Mouse (Mus musculus) stomach, embryonic 16.5 days (tissue): ENCODE results near the gene Arhgef28. TPM values are rescaled to one million over a fixed set of nuclear protein-coding genes. Genes with fewer than 3 reads are reported as not detected.

Source experiments
- ATAC-seq: fragments of 200-750 bp; cut with Nextera tagmentation; 2 replicates; pipeline ENCODE4 v1.8.0; 2017; ENCODE audit warnings: moderate number of reproducible peaks, moderate TSS enrichment; ENCODE audit not compliant: insufficient read depth, low FRiP score
- H3K27ac ChIP-seq: fragments of 300-500 bp; sonication (generic); 2 replicates; pipeline ENCODE4 v1.5.1; 2014; ENCODE audit warnings: low read length
- H3K27me3 ChIP-seq: fragments of 300-500 bp; sonication (generic); 2 replicates; pipeline ENCODE4 v1.6.1; 2014; ENCODE audit warnings: low read length, control low read depth, mixed read lengths; ENCODE audit not compliant: control insufficient read depth, insufficient read depth
- H3K36me3 ChIP-seq: fragments of 300-500 bp; sonication (generic); 2 replicates; pipeline ENCODE4 v1.6.1; 2014; ENCODE audit warnings: low read length; ENCODE audit not compliant: control insufficient read depth, insufficient read depth
- H3K4me1 ChIP-seq: fragments of 300-500 bp; sonication (generic); 2 replicates; pipeline ENCODE4 v1.6.1; 2014; ENCODE audit warnings: low read length, control low read depth, mixed read lengths; ENCODE audit not compliant: control insufficient read depth, insufficient read depth
- H3K4me2 ChIP-seq: fragments of 300-500 bp; sonication (generic); 2 replicates; pipeline ENCODE4 v1.6.1; 2014; ENCODE audit warnings: low read depth, low read length, mixed read lengths
- H3K4me3 ChIP-seq: fragments of 300-500 bp; sonication (generic); replicated peaks from 2 replicates; pipeline ENCODE4 v1.5.1; 2014; ENCODE audit warnings: mild to moderate bottlenecking, low read length
- H3K9ac ChIP-seq: fragments of 300-500 bp; sonication (generic); 2 replicates; pipeline ENCODE4 v1.6.1; 2014; ENCODE audit warnings: low read length
- H3K9me3 ChIP-seq: fragments of 300-500 bp; sonication (generic); replicated peaks from 2 replicates; pipeline ENCODE4 v1.6.1; 2016; ENCODE audit warnings: low read length, control low read depth; ENCODE audit not compliant: control insufficient read depth
- WGBS: fragments of 180-500 bp; shearing (Covaris S2); extraction: QIAGEN DNeasy Blood & Tissue Kit; methylation state at CpG from one replicate; pipeline ENCODE4 v1.1.7; 2014; 5-methylcytosine and 5-hydroxymethylcytosine counted together
- polyA plus RNA-seq: library from polyadenylated mRNA; unstranded; fragments of >200 nt; fragmentation: Nextera tagmentation; extraction: Ambion mirVana; gene quantifications from 2 replicates; pipeline ENCODE4 v1.2.1, GENCODE M21; 2015

The Arhgef28 gene
- polyA plus RNA-seq, 1 experiment from 2014 or later = 26.6 TPM

DNA sequence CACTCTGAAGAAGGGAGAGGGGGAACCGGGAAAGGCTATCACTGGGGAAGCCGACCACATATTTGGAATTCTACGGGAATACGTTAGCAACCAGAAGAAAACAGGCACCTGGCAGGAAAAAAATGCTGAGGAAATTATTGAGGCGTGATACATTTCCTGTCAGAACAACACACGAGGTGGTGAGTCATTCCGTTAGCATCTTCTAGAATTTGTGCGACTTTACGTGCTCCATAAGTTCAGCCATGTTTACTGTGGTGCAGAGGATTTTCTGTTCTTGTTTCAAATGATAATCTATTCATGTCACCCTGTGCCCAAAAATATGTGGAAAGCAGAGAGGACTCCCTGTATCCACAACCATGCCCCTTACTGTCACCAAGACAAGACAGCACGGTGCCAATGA is 13.6 kb downstream of the Arhgef28 start:
- Histone ChIP-seq H3K9ac (no peak overlapping the region), H3K27ac (no peak overlapping the region), H3K27me3 (no peaks in the 10 kb centered on the region), H3K4me2 (no peak overlapping the region), H3K36me3 (no peaks in the 10 kb centered on the region), H3K4me3 (no peak overlapping the region), H3K9me3 (no peaks in the 10 kb centered on the region), H3K4me1 (no peaks in the 10 kb centered on the region)
- WGBS = 59% methylated on average over 10 of the region's 10 CpGs
- no peak for ATAC-seq

- no peak overlapping the region for H3K27ac ChIP-seq
- 92% methylated on average over 2 of the region's 2 CpGs for WGBS
Measured at GRCm38 (mm10) chr13:98188500-98188899, 17.7 kb downstream of the Arhgef28 start.

GRCm38 (mm10) chr13:98187904-98188303 is 18.3 kb downstream of the Arhgef28 start:
- Histone ChIP-seq H3K27ac (no peak overlapping the region), H3K9me3 (no peaks in the 10 kb centered on the region), H3K36me3 (no peaks in the 10 kb centered on the region), H3K4me1 (no peaks in the 10 kb centered on the region), H3K27me3 (no peaks in the 10 kb centered on the region), H3K4me3 (no peak overlapping the region), H3K4me2 (no peak overlapping the region), H3K9ac (no peak overlapping the region)
- no peak for ATAC-seq
- WGBS = 95% methylated on average over 1 of the region's 1 CpGs

More at GRCm38 (mm10) chr13:98188500-98188899, 17.7 kb downstream of the Arhgef28 start:
- Histone ChIP-seq H3K9me3 (no peaks in the 10 kb centered on the region), H3K4me1 (no peaks in the 10 kb centered on the region), H3K36me3 (no peaks in the 10 kb centered on the region), H3K4me3 (no peak overlapping the region), H3K9ac (no peak overlapping the region), H3K4me2 (no peak overlapping the region), H3K27me3 (no peaks in the 10 kb centered on the region)
- no peak for ATAC-seq

GRCm38 (mm10) chr13:98186179-98186578 is 20.1 kb downstream of the Arhgef28 start:
- no peaks in the 10 kb centered on the region for H3K36me3 ChIP-seq

DNA sequence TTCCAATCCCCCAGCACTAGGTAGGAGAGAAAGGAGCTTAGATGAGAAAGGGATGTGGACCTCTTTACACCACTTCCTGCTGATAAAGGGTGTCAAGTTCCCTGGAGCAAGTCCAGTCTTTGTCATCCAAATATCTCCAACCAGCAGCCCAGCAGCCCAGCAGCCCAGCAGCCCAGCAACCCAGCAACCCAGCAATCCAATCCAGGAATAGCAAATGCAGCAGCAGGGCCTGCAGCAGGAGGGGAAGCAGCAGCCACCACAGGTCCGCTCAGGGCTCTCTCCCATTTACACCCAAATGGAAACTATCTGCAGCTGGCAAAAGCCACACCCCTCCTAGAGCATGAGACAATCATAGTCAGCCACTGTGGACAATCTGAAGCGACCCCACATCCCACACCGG is 21.6 kb downstream of the Arhgef28 start:
- WGBS = 48% methylated on average over 3 of the region's 3 CpGs
- H3K4me1 ChIP-seq = no peaks in the 10 kb centered on the region
- H3K27ac ChIP-seq = no peak overlapping the region
- no peak overlapping the region for H3K4me2 ChIP-seq
- no peak for ATAC-seq
- no peak overlapping the region for H3K4me3 ChIP-seq
- no peaks in the 10 kb centered on the region for H3K27me3 ChIP-seq
- H3K9me3 ChIP-seq = no peaks in the 10 kb centered on the region
- H3K9ac ChIP-seq = no peak overlapping the region
- no peaks in the 10 kb centered on the region for H3K36me3 ChIP-seq

More at GRCm38 (mm10) chr13:98186179-98186578, 20.1 kb downstream of the Arhgef28 start:
- Histone ChIP-seq H3K4me2 (no peak overlapping the region), H3K9me3 (no peaks in the 10 kb centered on the region), H3K4me3 (no peak overlapping the region), H3K4me1 (no peaks in the 10 kb centered on the region), H3K9ac (no peak overlapping the region), H3K27ac (no peak overlapping the region), H3K27me3 (no peaks in the 10 kb centered on the region)
- 69% methylated on average over 5 of the region's 5 CpGs for WGBS
- ATAC-seq = no peak

DNA sequence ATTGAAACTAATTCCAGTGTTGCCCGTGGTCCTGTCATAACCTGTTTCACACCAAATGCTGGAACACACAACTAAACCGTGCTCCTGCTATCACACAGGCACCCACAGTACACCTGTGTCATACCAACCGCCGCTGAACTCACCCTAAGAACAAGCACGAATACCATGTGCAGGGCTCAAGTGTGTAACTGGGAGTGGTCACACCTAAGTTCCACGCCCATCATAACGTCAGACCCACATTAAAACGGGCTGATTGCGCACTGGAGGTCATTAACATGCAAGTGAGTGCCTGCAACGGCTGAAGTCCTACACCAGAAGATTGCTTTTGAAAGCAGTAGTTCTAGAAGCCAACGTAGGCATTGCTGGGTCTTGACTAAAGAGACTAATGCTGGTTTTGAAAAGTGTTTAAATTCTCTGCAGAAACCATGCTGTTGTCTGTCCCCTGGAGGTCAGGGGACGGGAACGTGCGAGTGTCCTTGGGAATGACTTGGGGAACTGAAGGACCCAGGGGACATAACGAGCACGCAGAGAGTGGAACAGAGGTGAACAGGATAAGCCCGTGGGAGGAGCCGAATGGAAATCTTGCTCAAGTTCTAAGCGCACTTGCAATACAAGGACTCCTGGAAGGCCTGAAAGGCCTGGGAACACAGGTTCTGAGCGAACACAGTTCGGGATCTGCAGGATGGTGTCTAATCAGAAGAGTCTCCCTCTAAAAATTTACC is 22.9 kb downstream of the Arhgef28 start:
- WGBS = 72% methylated on average over 21 of the region's 21 CpGs
- H3K4me3 ChIP-seq = no peak overlapping the region
- H3K4me1 ChIP-seq = no peaks in the 10 kb centered on the region
- no peaks in the 10 kb centered on the region for H3K9me3 ChIP-seq
- H3K9ac ChIP-seq = no peak overlapping the region
- ATAC-seq = peak; percentile 81
- no peak overlapping the region for H3K4me2 ChIP-seq
- H3K27me3 ChIP-seq = no peaks in the 10 kb centered on the region
- H3K27ac ChIP-seq = peak overlapping the region; percentile 49; the same call in 1 of the 2 replicates
- H3K36me3 ChIP-seq = no peaks in the 10 kb centered on the region

- H3K36me3 ChIP-seq = no peaks in the 10 kb centered on the region
- H3K27ac ChIP-seq = no peak overlapping the region
- H3K4me3 ChIP-seq = no peak overlapping the region
- no peaks in the 10 kb centered on the region for H3K9me3 ChIP-seq
- H3K4me2 ChIP-seq = no peak overlapping the region
- ATAC-seq = no peak
- H3K27me3 ChIP-seq = no peaks in the 10 kb centered on the region
- H3K4me1 ChIP-seq = no peaks in the 10 kb centered on the region
- H3K9ac ChIP-seq = no peak overlapping the region
- 91% methylated on average over 11 of the region's 11 CpGs for WGBS
Measured at GRCm38 (mm10) chr13:98182330-98182729, 23.9 kb downstream of the Arhgef28 start.

- WGBS = 79% methylated on average over 8 of the region's 8 CpGs
- Histone ChIP-seq H3K27ac (no peak overlapping the region), H3K4me3 (no peak overlapping the region), H3K9me3 (no peaks in the 10 kb centered on the region), H3K36me3 (no peaks in the 10 kb centered on the region), H3K4me2 (no peak overlapping the region), H3K9ac (no peak overlapping the region), H3K27me3 (no peaks in the 10 kb centered on the region), H3K4me1 (no peaks in the 10 kb centered on the region)
- ATAC-seq = no peak
Measured at GRCm38 (mm10) chr13:98180636-98181035, 25.6 kb downstream of the Arhgef28 start.

GRCm38 (mm10) chr13:98175323-98176007 is 30.8 kb downstream of the Arhgef28 start:
- ATAC-seq = peak; percentile 63; the same call in 1 of the 2 replicates
- Histone ChIP-seq H3K27me3 (no peaks in the 10 kb centered on the region), H3K27ac (peak overlapping the region; percentile 77), H3K36me3 (no peaks in the 10 kb centered on the region), H3K4me3 (no peak overlapping the region), H3K4me1 (no peaks in the 10 kb centered on the region), H3K4me2 (peak overlapping the region; percentile 11; the same call in 1 of the 2 replicates), H3K9me3 (no peaks in the 10 kb centered on the region), H3K9ac (no peak overlapping the region)
- 46% methylated on average over 10 of the region's 10 CpGs for WGBS
